Mouse (Mus musculus): ENCODE data around the gene Prss23. TPM values are rescaled to one million over a fixed set of nuclear protein-coding genes. Genes with fewer than 3 reads are reported as not detected.

The Prss23 gene
- 28.5 and 74.2 TPM in 2 replicates for polyA plus RNA-seq (2012; rRNA removed)

- 84% methylated on average over 16 of the region's 16 CpGs for WGBS
- TF ChIP-seq CTCF (IDR thresholded peaks at IDR 0.05; ENCODE audit: extremely low read depth, insufficient read length, insufficient replicate concordance, low read depth, low read length) = no peak
- TF ChIP-seq POLR2A (IDR thresholded peaks at IDR 0.05; ENCODE audit: low read depth, low read length) = no peak
- Histone ChIP-seq H3K27ac (ENCODE audit: insufficient read depth, low read depth, low read length) (no peak within 1 kb of the TSS), H3K4me1 (ENCODE audit: control insufficient read depth, insufficient read depth, insufficient read length, low read length) (no peaks in the 10 kb centered on the region), H3K4me3 (ENCODE audit: low read depth, low read length) (no peak within 1 kb of the TSS), H3K27me3 (ENCODE audit: control insufficient read depth, insufficient read depth, low read length) (no peaks in the 10 kb centered on the region), H3K36me3 (ENCODE audit: control insufficient read depth, insufficient read depth, low read length) (no peaks in the 10 kb centered on the region)
Observed at GRCm38 (mm10) chr7:89526731-89527429, at the start of gene Prss23. TSS of gene Prss23 (minus strand) at chr7:89527187.

DNA sequence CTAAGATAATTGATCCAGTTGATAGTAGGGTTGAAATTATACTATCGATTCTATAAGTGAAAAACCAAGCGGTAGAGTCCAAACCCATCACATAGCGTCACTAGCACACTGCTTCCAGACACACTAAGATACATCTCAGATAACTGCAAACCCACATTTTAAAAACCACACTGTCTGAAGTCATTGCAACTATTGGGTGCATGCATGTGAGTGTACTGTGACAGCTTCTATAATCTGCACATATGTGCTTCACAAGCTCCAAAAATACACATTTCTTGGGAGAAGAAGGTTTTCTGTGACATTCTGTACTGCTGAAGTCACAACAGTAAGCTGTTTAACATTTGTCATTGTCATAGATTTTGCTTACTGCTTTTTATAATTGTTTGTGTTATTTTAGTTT is 49.1 kb upstream of the Prss23 start:
- no peaks in the 10 kb centered on the region for H3K4me1 ChIP-seq (ENCODE audit: control insufficient read depth, insufficient read depth, insufficient read length, low read length)
- WGBS = 96% methylated on average over 3 of the region's 3 CpGs
- no peak overlapping the region for H3K27ac ChIP-seq (ENCODE audit: insufficient read depth, low read depth, low read length)
- no peaks in the 10 kb centered on the region for H3K36me3 ChIP-seq (ENCODE audit: control insufficient read depth, insufficient read depth, low read length)
- no peak overlapping the region for H3K4me3 ChIP-seq (ENCODE audit: low read depth, low read length)
- no peaks in the 10 kb centered on the region for H3K27me3 ChIP-seq (ENCODE audit: control insufficient read depth, insufficient read depth, low read length)
- TF ChIP-seq CTCF (IDR thresholded peaks at IDR 0.05; ENCODE audit: extremely low read depth, insufficient read length, insufficient replicate concordance, low read depth, low read length) (no peak), POLR2A (IDR thresholded peaks at IDR 0.05; ENCODE audit: low read depth, low read length) (no peak)

GRCm38 (mm10) chr7:89564569-89564968 is 37.6 kb upstream of the Prss23 start:
- 97% methylated on average over 2 of the region's 2 CpGs for WGBS
- H3K27me3 ChIP-seq (ENCODE audit: control insufficient read depth, insufficient read depth, low read length) = no peaks in the 10 kb centered on the region
- no peaks in the 10 kb centered on the region for H3K4me1 ChIP-seq (ENCODE audit: control insufficient read depth, insufficient read depth, insufficient read length, low read length)
- no peak overlapping the region for H3K4me3 ChIP-seq (ENCODE audit: low read depth, low read length)
- no peak overlapping the region for H3K27ac ChIP-seq (ENCODE audit: insufficient read depth, low read depth, low read length)
- no peaks in the 10 kb centered on the region for H3K36me3 ChIP-seq (ENCODE audit: control insufficient read depth, insufficient read depth, low read length)
- TF ChIP-seq CTCF (IDR thresholded peaks at IDR 0.05; ENCODE audit: extremely low read depth, insufficient read length, insufficient replicate concordance, low read depth, low read length) (no peak), POLR2A (IDR thresholded peaks at IDR 0.05; ENCODE audit: low read depth, low read length) (no peak)

DNA sequence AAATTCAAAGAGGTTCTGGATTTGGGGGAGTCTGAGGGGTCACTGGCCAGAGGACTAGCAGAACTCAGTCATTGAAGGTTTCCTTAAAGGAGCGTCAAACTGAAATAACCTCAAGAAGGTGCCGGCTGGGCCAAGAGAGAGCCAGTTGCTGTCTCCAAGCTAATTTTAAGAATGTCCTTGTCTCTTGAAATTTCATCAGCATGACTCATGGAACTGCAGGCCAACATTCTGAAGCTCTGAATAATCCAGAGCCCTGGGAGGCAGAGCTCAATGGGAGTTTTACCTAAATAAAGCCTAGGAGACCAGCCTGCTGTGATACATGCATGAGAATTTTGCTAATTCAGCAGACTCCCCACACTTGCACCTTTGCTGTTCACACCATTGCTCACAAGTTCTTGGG is 36.5 kb upstream of the Prss23 start:
- H3K4me1 ChIP-seq (ENCODE audit: control insufficient read depth, insufficient read depth, insufficient read length, low read length) = no peaks in the 10 kb centered on the region
- TF ChIP-seq POLR2A (IDR thresholded peaks at IDR 0.05; ENCODE audit: low read depth, low read length) (no peak), CTCF (IDR thresholded peaks at IDR 0.05; ENCODE audit: extremely low read depth, insufficient read length, insufficient replicate concordance, low read depth, low read length) (no peak)
- H3K36me3 ChIP-seq (ENCODE audit: control insufficient read depth, insufficient read depth, low read length) = no peaks in the 10 kb centered on the region
- 78% methylated on average over 2 of the region's 2 CpGs for WGBS
- H3K4me3 ChIP-seq (ENCODE audit: low read depth, low read length) = no peak overlapping the region
- no peaks in the 10 kb centered on the region for H3K27me3 ChIP-seq (ENCODE audit: control insufficient read depth, insufficient read depth, low read length)
- no peak overlapping the region for H3K27ac ChIP-seq (ENCODE audit: insufficient read depth, low read depth, low read length)

GRCm38 (mm10) chr7:89562140-89562539 is 35.2 kb upstream of the Prss23 start:
- 82% methylated on average over 2 of the region's 2 CpGs for WGBS
- no peak for TF ChIP-seq CTCF (IDR thresholded peaks at IDR 0.05; ENCODE audit: extremely low read depth, insufficient read length, insufficient replicate concordance, low read depth, low read length)
- no peak for TF ChIP-seq POLR2A (IDR thresholded peaks at IDR 0.05; ENCODE audit: low read depth, low read length)
- Histone ChIP-seq H3K36me3 (ENCODE audit: control insufficient read depth, insufficient read depth, low read length) (no peaks in the 10 kb centered on the region), H3K4me3 (ENCODE audit: low read depth, low read length) (no peak overlapping the region), H3K27me3 (ENCODE audit: control insufficient read depth, insufficient read depth, low read length) (no peaks in the 10 kb centered on the region), H3K27ac (ENCODE audit: insufficient read depth, low read depth, low read length) (no peak overlapping the region), H3K4me1 (ENCODE audit: control insufficient read depth, insufficient read depth, insufficient read length, low read length) (no peaks in the 10 kb centered on the region)

GRCm38 (mm10) chr7:89560939-89561338 is 34.0 kb upstream of the Prss23 start:
- H3K27ac ChIP-seq (ENCODE audit: insufficient read depth, low read depth, low read length) = no peak overlapping the region
- WGBS = 74% methylated on average over 3 of the region's 3 CpGs
- H3K27me3 ChIP-seq (ENCODE audit: control insufficient read depth, insufficient read depth, low read length) = no peaks in the 10 kb centered on the region
- no peaks in the 10 kb centered on the region for H3K4me1 ChIP-seq (ENCODE audit: control insufficient read depth, insufficient read depth, insufficient read length, low read length)
- TF ChIP-seq POLR2A (IDR thresholded peaks at IDR 0.05; ENCODE audit: low read depth, low read length) (no peak), CTCF (IDR thresholded peaks at IDR 0.05; ENCODE audit: extremely low read depth, insufficient read length, insufficient replicate concordance, low read depth, low read length) (no peak)
- H3K36me3 ChIP-seq (ENCODE audit: control insufficient read depth, insufficient read depth, low read length) = no peaks in the 10 kb centered on the region
- no peak overlapping the region for H3K4me3 ChIP-seq (ENCODE audit: low read depth, low read length)

DNA sequence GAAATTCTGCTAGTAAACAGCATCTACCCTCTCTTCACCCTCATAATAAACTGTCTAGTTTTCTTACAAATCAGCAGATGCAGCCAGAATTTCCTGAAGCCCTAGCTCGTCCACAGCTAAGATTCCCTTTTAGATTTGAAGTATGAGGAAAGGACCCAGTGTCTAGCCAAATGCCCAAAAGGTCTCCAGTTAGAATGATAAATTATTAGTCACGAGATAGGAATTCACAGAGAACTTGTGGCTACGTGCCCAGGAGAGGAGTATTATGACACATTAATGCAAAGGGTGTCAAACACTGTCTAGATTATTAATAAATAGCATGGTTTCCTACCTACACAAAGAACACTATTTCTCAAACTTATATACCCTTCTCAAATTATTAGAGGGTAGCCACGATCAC is 32.6 kb upstream of the Prss23 start:
- WGBS = 69% methylated on average over 4 of the region's 4 CpGs
- H3K27ac ChIP-seq (ENCODE audit: insufficient read depth, low read depth, low read length) = no peak overlapping the region
- H3K4me3 ChIP-seq (ENCODE audit: low read depth, low read length) = no peak overlapping the region
- H3K4me1 ChIP-seq (ENCODE audit: control insufficient read depth, insufficient read depth, insufficient read length, low read length) = no peaks in the 10 kb centered on the region; the same call in 1 of the 2 replicates
- TF ChIP-seq CTCF (IDR thresholded peaks at IDR 0.05; ENCODE audit: extremely low read depth, insufficient read length, insufficient replicate concordance, low read depth, low read length) = no peak
- TF ChIP-seq POLR2A (IDR thresholded peaks at IDR 0.05; ENCODE audit: low read depth, low read length) = no peak
- no peaks in the 10 kb centered on the region for H3K27me3 ChIP-seq (ENCODE audit: control insufficient read depth, insufficient read depth, low read length)
- H3K36me3 ChIP-seq (ENCODE audit: control insufficient read depth, insufficient read depth, low read length) = no peaks in the 10 kb centered on the region

Measured in small intestine, adult 2 months (tissue).